Mouse (Mus musculus) liver, postnatal 0 days (tissue): ENCODE results near the gene Vwa5b2.

Experiments
- CTCF ChIP-seq: sonication (generic); IDR thresholded peaks from 2 replicates; pipeline ENCODE4 v1.5.1; 2016; ENCODE audit warnings: antibody characterized with exemption, low read depth
- EP300 ChIP-seq: IDR thresholded peaks from 2 replicates; pipeline ENCODE4 v1.6.1; 2016; ENCODE audit warnings: antibody characterized with exemption, low read depth, mild to moderate bottlenecking

GRCm38 (mm10) chr16:20552594-20552993 lies 36.7 kb upstream of the Vwa5b2 start:
- TF ChIP-seq CTCF (no peak), EP300 (no peak)
